In genomic region chr11:117394230-117395137, GRCm38 (mm10) we compare ENCODE assay signal across 8 mouse cellular contexts.
DNase-seq lines count a peak whose midpoint lies in the region; ATAC-seq and TF ChIP-seq lines count a peak whose summit lies in the region.

No protein-coding gene starts in this region.

- under 1% methylated on average over 34 of the region's 34 CpGs for WGBS in forebrain, embryonic 10.5 days
- under 1% methylated on average over 34 of the region's 34 CpGs for WGBS in midbrain, embryonic 11.5 days

- H3K9ac ChIP-seq in midbrain, embryonic 11.5 days (ENCODE audit: low read length) = peak overlapping the region; percentile 58; the same call in 1 of the 2 replicates

- peak overlapping the region; percentile 78 for H3K27ac ChIP-seq in forebrain, embryonic 10.5 days
- H3K27ac ChIP-seq in midbrain, embryonic 11.5 days (ENCODE audit: low read depth, low read length) = no peak overlapping the region; the same call in 1 of the 2 replicates

- no peaks in the 10 kb centered on the region for H3K9me3 ChIP-seq in E14TG2a.4 (ENCODE audit: low read length)
- no peaks in the 10 kb centered on the region for H3K9me3 ChIP-seq in forebrain, embryonic 10.5 days
- H3K9me3 ChIP-seq in midbrain, embryonic 11.5 days (ENCODE audit: control insufficient read depth, low read length) = no peaks in the 10 kb centered on the region

- no peak for TF ChIP-seq CTCF in E14TG2a.4 (conservative IDR thresholded peaks at IDR 0.05; ENCODE audit: low read length)

- peak; percentile 76 for ATAC-seq in midbrain, embryonic 11.5 days (ENCODE audit: low FRiP score)

- peak overlapping the region; percentile 64 for H3K4me3 ChIP-seq in E14TG2a.4 (replicated peaks; ENCODE audit: low read length)
- peak overlapping the region; percentile 55 for H3K4me3 ChIP-seq in forebrain, embryonic 10.5 days
- H3K4me3 ChIP-seq in midbrain, embryonic 11.5 days (ENCODE audit: low read depth, low read length) = peak overlapping the region; percentile 37

- peak; percentile 31 for DNase-seq in adrenal gland, postnatal 25 days
- DNase-seq in adrenal gland, postnatal 10 days = no peak
- DNase-seq in forebrain, embryonic 10.5 days (ENCODE audit: extremely low spot score, low spot score) = peak; percentile 67
- peak; percentile 71 for DNase-seq in kidney, postnatal 10 days
- DNase-seq in midbrain, embryonic 11.5 days (ENCODE audit: low spot score, missing footprints) = peak; percentile 93
- DNase-seq in telencephalon, adult 2 months (ENCODE audit: low read depth, low spot score) = peak; percentile 71
- DNase-seq in ovary, adult 18-20 months (ENCODE audit: low spot score) = no peak

- peak overlapping the region; percentile 83 for H3K4me2 ChIP-seq in midbrain, embryonic 11.5 days

- peaks cover 38% of the 10 kb centered on the region for H3K27me3 ChIP-seq in E14TG2a.4 (ENCODE audit: insufficient read depth, low read length)
- peaks cover 66% of the 10 kb centered on the region for H3K27me3 ChIP-seq in forebrain, embryonic 10.5 days (ENCODE audit: poor library complexity, severe bottlenecking)
- no peaks in the 10 kb centered on the region; the same call in 1 of the 2 replicates for H3K27me3 ChIP-seq in midbrain, embryonic 11.5 days (ENCODE audit: control insufficient read depth, insufficient read depth, low read length)

- H3K36me3 ChIP-seq in E14TG2a.4 (ENCODE audit: insufficient read depth, low read length) = no peaks in the 10 kb centered on the region
- no peaks in the 10 kb centered on the region for H3K36me3 ChIP-seq in forebrain, embryonic 10.5 days (replicated peaks)
- no peaks in the 10 kb centered on the region for H3K36me3 ChIP-seq in midbrain, embryonic 11.5 days (ENCODE audit: control insufficient read depth, insufficient read depth, low read length)

- H3K4me1 ChIP-seq in E14TG2a.4 (replicated peaks; ENCODE audit: low read depth, low read length) = peaks cover 71% of the 10 kb centered on the region
- H3K4me1 ChIP-seq in forebrain, embryonic 10.5 days = peaks cover 67% of the 10 kb centered on the region
- peaks cover 19% of the 10 kb centered on the region for H3K4me1 ChIP-seq in midbrain, embryonic 11.5 days (ENCODE audit: control insufficient read depth, insufficient read depth, low read length)

Comparison
In these comparisons a context has a peak if more than half of its experiments do, and no peak if none do; other contexts are left out.
1. DNase-seq: peak in adrenal gland, postnatal 25 days (single experiment), forebrain, embryonic 10.5 days (single experiment), kidney, postnatal 10 days (single experiment), midbrain, embryonic 11.5 days (single experiment) and telencephalon, adult 2 months (single experiment); none in adrenal gland, postnatal 10 days (single experiment) and ovary, adult 18-20 months (single experiment).
2. Peak in every context shown above with its lines, with median percentiles within 50 percentile points of each other: H3K4me3 ChIP-seq.